Mouse (Mus musculus) limb, embryonic 12.5 days (tissue): ENCODE results near the gene Ap2b1. TPM values are rescaled to one million over a fixed set of nuclear protein-coding genes. Genes with fewer than 3 reads are reported as not detected.

Source experiments
- polyA plus RNA-seq: library from polyadenylated mRNA; unstranded; fragments of >200 nt; fragmentation: Nextera tagmentation; extraction: Ambion mirVana; gene quantifications from 2 replicates; pipeline ENCODE4 v1.2.1, GENCODE M21; 2016

The Ap2b1 gene
- polyA plus RNA-seq, 1 experiment from 2014 or later: 56.1 TPM

Other genes with a start within 250 kb of the Ap2b1 start
- gene Slfn2, start 233.9 kb upstream of the Ap2b1 start, polyA plus RNA-seq: 1.2 and 1.3 TPM in 2 replicates
- not detected in 2 replicates for gene Slfn1, start 182.2 kb upstream of the Ap2b1 start, polyA plus RNA-seq
- not detected in 2 replicates for gene Slfn4, start 123.8 kb upstream of the Ap2b1 start, polyA plus RNA-seq
- 0.49 and 0.77 TPM in 2 replicates for gene Slfn3, start 107.7 kb upstream of the Ap2b1 start, polyA plus RNA-seq
- 0.63 and 0.88 TPM in 2 replicates for gene Slfn14, start 12.3 kb upstream of the Ap2b1 start, polyA plus RNA-seq
- gene Pex12, start 3.6 kb downstream of the Ap2b1 start, polyA plus RNA-seq: 11.8 and 13.7 TPM in 2 replicates
- 3.4 and 3.6 TPM in 2 replicates for gene Rasl10b, start 110.1 kb downstream of the Ap2b1 start, polyA plus RNA-seq
- gene Gas2l2, start 130.4 kb downstream of the Ap2b1 start, polyA plus RNA-seq: not detected in 2 replicates
- 0.44 TPM in 1 of 2 replicates, not detected in the other for gene 1700020L24Rik, start 138.7 kb downstream of the Ap2b1 start, polyA plus RNA-seq
- gene Mmp28, start 164.0 kb downstream of the Ap2b1 start, polyA plus RNA-seq: 4.2 and 4.5 TPM in 2 replicates
- 12.0 and 18.6 TPM in 2 replicates for gene Taf15, start 174.1 kb downstream of the Ap2b1 start, polyA plus RNA-seq
- not detected in 2 replicates for gene Heatr9, start 223.2 kb downstream of the Ap2b1 start, polyA plus RNA-seq
- not detected in 2 replicates for gene Ccl5, start 231.5 kb downstream of the Ap2b1 start, polyA plus RNA-seq